Comparison of ENCODE assay signal across 17 mouse cellular contexts in genomic region chr11:109378051-109378450, GRCm38 (mm10). TPM values are rescaled to one million over a fixed set of nuclear protein-coding genes. Genes with fewer than 3 reads are reported as not detected.
"Had no signal": no experiment of that assay in that cellular context is flagged by ENCODE, and none has a peak within 500 bp of the region (broad histone marks: within the 10 kb centered on the region; RNA-seq: fewer than 3 reads in every experiment).

No protein-coding gene starts in this region.

- H3K27me3 ChIP-seq: limb, embryonic 13.5 days; midbrain, embryonic 13.5 days; neural tube, embryonic 12.5 days had no signal

- H3K9ac ChIP-seq: limb, embryonic 13.5 days; liver, embryonic 14.5 days; midbrain, embryonic 13.5 days; neural tube, embryonic 12.5 days had no signal

- H3K27ac ChIP-seq: kidney, postnatal 0 days; limb, embryonic 13.5 days; liver, embryonic 14.5 days; midbrain, embryonic 13.5 days; neural tube, embryonic 12.5 days had no signal

- H3K9me3 ChIP-seq: midbrain, embryonic 13.5 days; neural tube, embryonic 12.5 days had no signal

- H3K4me3 ChIP-seq: limb, embryonic 13.5 days; midbrain, embryonic 13.5 days; myocyte; neural tube, embryonic 12.5 days had no signal

- DNase-seq: kidney, adult 11 months; kidney, adult 9 months; kidney, postnatal 36 days; left cerebral cortex, postnatal 4 days; thymus, postnatal 4 days had no signal

- H3K4me2 ChIP-seq: midbrain, embryonic 13.5 days; neural tube, embryonic 12.5 days had no signal

RNA-seq across cellular contexts. Expression of gene 9930022D16Rik, which starts 35.7 kb away (rescaled TPM):
- total RNA-seq: layer of hippocampus, adult 18-20 months; layer of hippocampus, postnatal 14 days; left cerebral cortex, adult 18-20 months; left cerebral cortex, postnatal 10 days; left cerebral cortex, postnatal 4 days; liver, adult 2 months had no signal
- polyA plus RNA-seq: limb, embryonic 13.5 days; liver, adult 2 months; liver, embryonic 14.5 days; midbrain, embryonic 13.5 days; myocyte; neural tube, embryonic 12.5 days; stomach, postnatal 0 days had no signal
